Mouse (Mus musculus): ENCODE data around the gene Nrxn2.

DNA sequence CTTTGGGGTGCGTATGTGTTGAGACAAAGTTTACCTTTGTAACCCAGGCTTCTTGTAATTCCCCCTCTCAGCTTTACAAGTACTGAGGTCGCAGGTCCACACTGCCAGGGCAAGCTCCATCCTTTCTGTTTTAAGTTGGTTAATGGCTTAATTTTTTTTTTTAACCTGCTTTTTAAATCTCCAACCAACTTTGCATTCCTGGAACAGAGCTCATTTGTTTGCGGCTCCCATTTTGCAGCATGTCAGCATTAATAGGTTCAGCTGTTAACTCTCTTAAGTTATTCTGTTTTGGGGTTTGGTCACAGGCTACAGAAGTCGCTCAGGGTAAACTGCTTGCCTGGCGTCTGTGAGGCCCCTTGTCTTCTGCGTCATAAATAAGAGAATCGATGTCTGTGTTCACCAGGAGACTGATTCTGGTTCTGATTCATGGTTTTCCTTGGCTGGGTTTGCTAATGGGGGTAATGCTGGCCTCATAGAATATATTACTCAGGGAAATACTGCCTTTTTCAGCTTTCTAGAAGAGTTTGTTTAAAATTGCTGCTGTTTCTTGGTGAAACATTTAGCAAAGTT lies 141.8 kb downstream of the Nrxn2 start:
- TF ChIP-seq POLR2A (IDR thresholded peaks at IDR 0.05; ENCODE audit: low read depth, low read length) (no peak), CTCF (IDR thresholded peaks at IDR 0.05; ENCODE audit: extremely low read depth, insufficient read depth, insufficient read length, insufficient replicate concordance) (no peak)
